Mouse (Mus musculus): ENCODE results near the gene Smap2. TPM values are rescaled to one million over a fixed set of nuclear protein-coding genes. Genes with fewer than 3 reads are reported as not detected.
"Not testable (repeated sequence)": the region's sequence is repeated elsewhere in the genome, so short reads cannot be mapped to it uniquely, and the experiment has no call there.

Smap2 gene
- total RNA-seq (2021), result 100 to 1,000 TPM; 162 TPM
- long read RNA-seq, transcript Smap2-201 (10 exons, 2,905 nt), result major isoform, 220 of 243 reads
- long read RNA-seq, partial matches to known transcripts, result 12 of 243 reads
- long read RNA-seq, other reads (novel, unspliced or antisense), result 11 of 243 reads

DNA sequence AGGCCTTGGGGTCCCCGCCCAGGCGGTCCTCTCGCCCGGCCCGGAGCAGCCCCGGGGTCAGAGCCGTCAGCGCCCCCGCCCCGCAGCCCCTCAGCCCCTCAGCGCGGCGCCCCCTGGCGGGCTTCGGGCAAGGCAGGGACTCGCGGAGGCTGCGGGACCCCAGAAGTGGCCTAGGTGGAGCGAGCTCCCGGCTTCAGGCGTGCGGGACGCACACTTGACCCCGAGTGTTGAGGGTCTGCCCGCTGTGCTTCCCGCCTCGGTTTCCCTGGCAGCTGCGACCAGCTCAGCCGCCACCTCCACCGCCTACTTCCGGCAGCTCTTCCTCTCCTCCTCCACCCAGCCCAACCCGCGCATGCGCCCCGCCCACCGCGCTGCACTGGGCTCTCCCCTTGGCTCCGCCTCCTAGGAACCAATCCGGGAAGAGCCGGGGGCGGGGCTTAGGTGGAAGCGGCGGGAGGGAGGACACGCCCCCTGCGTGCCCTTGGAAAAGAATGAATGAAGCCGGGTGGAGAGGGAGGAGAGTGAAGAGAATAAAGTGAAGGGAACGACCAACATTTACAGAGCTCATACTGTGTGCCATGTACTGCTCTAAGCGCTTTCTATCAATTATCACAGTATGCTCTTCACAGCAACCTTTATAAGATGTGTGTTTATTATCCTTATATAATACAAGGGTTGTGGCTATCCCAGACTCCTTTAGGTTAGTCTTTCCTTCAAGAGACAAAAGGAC is at the start of gene Smap2:
Smap2 (minus strand) TSS at position 320 of the 730 bp plus-strand sequence.
- DNase-seq (ENCODE audit: low spot score in 2 of 2), result peak; percentile 98

DNA sequence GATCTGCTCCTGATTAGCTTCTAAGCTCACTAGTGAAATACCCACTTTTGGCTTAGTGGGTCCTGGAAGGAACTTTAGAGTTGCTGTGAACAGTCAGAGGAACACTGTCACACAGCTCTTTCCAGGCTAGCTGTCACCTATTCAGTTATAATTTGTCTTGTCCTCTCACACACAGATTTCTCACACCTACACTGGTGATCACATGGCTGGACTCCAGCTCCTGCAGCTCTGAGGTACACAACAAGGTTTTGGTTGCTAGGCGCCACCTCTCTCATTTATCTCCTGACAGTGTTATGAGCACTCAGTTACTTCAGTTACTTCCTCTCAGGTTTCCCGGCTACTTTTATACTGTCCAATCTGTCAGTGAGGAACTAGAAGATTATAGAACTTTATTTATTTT is 48.3 kb upstream of the Smap2 start:
- no peak for DNase-seq (ENCODE audit: low spot score in 2 of 2)

DNA sequence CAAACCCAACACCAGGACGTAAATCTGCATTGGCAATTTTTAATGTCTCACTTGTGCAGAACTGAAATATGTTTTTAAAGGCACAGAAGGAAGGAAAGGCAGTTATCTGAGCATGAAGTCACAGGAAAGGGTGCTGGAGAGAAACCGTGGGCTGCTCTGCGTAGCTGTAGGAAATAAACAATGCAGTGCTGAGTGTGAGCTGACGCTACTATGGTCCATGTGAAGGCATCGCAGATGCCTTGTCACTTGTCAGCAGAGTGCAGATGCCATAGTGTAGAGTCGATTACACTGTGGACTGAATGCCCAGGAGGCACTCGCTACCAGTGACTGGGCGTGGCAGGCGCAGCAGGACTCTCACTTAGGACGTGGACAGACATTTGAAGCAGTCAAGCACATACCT is 42.2 kb upstream of the Smap2 start:
- DNase-seq (ENCODE audit: low spot score in 2 of 2), result not testable (repeated sequence)

DNA sequence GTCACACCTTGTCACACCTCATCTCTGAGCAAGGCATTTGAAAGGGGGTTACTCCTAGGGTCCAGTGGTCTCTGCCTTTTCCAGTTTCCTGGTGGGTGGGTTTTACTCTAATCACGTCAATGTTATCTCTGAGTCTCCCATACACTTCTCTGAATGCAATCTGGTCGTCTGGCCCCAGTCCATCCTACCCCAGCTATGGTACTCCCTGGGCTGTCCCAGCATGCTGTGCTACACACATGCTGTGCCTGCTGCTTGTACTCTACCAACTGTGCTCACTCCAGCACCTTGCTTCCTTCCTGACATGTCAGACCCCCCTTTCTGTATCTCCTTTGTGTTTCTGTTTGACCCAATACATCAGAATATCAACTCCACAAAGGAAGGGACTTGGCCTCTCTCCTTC is 40.0 kb upstream of the Smap2 start:
- peak in 1 of 2 experiments; percentile 37 for DNase-seq (ENCODE audit: low spot score in 2 of 2)

DNA sequence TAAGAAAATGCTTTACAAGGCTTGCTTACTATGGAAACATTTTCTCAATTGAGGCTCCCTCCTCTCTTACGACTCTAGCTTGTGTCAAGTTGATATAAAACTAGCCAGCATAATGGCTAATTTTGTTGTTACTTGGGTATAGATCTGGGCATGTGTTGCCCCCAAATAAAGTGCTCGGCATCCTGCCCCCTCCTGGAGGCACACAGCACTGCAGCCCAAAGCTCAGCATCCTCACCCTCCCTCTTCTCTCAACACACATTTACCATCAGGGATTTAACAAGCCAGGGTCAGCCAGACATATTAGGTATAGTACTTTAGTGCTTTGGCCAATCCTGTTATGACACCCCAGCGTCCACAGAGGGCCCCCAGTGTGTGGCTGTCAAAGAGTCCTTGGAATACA is 39.3 kb upstream of the Smap2 start:
- peak in 1 of 2 experiments; percentile 22 for DNase-seq (ENCODE audit: low spot score in 2 of 2)

DNA sequence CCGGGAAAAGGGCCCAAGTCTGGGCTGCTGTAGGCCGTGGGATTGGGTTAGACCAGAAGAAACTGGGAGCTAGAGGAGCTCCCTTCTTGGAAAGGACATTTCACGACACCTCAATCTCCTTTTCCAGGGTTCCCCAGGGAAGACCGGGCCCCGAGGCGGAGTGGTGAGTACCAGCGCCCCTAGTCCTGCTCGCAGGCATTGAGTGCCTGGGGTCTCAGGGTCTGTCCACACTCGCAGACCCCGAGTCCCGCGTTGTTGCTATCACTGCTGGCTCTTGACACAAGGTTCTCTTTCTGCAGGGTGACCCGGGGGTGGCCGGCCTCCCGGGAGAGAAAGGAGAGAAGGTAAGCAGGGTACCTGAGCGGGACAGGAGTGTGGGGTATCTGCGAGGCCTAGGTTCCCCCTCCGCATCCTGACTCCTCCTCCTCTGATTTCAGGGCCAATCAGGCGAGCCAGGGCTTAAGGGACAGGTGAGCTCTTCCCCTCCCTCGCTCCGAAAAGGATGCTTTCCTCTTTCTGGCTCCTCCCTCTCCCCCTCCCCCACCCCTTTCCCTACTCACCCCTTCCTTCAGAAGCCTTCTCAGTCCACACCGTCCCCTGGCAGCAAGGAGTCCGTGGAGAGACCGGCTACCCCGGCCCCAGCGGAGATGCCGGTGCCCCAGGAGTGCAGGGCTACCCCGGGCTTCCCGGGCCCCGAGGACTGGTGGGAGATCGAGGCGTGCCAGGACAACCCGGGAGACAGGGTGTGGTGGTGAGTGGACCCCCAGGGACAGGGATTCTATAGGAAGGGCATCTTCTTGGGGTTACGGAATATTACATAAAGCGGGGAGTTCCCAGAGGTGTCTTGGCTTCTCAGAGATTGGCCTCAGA is 35.6 kb upstream of the Smap2 start:
- DNase-seq (ENCODE audit: low spot score in 2 of 2), result no peak

DNA sequence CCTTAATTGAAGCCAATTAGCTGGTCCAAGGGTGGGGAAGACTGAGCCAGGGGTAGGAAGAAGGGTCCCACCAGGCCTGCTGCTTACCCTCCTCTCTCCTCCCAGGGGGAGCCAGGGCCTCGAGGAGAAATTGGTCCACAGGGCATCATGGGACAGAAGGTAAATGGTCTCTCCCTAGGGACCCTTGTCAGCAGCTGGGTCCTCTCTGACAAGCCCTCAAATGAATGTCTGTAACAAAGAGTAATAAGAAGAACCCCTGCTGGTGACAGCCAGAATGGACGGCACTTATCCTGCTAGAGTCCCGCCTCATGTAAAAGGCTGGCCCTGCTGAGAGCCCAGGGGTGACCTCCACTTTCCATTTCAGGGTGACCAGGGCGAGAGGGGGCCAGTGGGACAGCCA is 34.8 kb upstream of the Smap2 start:
- no peak for DNase-seq (ENCODE audit: low spot score in 2 of 2)

DNA sequence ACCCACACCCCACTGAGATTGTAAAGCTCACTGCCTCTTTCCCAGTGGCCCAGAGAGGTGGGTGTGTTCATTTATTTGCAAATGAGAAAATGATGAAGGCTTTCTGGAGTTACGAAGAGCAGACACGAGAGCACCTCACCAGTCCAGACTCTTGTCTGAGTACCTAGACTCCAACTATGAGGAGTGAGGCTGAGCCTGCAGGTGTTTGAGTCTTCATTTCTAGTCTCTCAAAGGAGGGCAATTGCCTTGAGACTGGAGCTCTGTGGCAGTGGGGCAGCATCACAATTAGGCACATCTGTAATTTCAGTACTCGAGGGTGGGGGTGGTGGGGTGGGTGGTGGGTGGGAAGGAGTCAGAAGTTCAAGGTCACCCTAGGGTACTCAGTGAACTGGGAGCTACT is 25.9 kb upstream of the Smap2 start:
- DNase-seq (ENCODE audit: low spot score in 2 of 2), result no peak

DNA sequence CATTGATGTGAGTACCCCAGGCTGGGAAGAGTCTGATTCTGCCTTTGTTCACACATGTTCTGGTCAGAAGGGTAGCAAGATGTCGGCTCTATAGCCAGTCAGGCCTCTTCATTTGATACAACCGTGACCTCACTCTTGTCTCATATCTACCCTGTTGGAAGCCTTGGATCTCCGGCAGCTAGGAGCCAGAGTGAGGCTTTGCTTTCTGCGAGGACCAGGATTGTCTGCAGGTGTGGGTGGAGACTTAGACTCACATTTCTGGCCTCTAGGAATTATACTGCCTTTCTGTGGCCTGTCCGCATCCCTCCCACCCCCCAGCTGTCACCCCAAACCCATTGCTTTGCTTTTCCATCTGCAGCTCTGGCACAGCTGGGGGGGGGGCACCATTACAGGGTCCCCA is 25.4 kb upstream of the Smap2 start:
- DNase-seq (ENCODE audit: low spot score in 2 of 2), result no peak

DNA sequence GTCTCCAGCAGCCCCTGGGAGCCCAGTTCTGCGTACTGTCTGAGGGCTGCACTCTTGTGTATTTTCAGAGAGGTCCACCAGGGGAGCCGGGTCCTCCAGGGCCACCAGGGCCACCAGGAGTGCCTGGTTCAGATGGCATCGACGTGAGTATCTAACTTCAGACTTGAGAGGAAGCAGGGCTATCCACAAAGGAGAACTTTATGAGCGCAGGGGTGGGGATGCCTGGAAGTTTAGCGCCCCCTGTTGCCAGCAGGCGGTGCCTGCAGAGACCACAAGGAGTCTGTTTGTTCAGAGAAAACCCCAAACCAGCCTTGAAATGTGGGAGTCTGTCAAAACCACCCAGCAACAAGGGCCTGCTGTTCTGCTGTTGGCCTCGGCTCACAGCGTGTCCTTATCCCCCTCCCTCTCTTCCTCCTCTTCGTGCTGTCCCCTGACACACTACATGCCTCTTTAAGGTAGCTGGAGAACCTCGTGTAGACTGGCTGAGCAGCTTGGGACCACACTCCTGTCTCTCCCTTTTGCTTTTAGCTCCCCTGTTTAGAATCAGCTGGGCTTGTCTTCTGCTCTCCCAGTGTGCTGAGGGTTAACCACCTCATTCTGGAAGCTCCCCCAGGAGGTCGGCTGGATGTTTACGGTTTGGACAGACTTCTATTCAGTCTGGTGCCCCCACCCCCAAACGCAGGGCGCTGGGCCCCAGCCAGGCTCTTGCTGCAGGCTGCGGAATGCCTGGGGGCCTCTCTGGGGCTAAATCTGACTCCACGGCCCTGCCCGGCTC is 24.0 kb upstream of the Smap2 start:
- DNase-seq (ENCODE audit: low spot score in 2 of 2), result peak; percentile 55 to 80

DNA sequence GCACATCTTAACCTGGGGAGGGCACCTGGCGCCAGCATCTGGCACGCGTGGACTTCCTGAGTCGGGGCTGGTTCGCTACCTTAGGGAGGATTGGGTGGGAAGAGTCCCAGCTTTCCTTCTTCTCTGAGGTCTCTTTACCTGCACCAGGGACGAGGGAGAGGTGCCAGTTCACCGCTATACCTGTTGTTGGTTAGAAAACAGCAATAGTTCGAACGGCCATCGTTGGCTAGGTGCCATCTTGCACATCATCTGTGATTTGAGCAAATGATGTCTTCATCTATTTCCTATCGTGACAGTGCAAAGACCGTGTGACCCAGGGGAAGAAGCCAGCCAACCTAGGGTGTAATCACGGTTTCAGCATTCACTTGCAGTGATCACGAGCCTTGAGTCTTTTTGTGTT is 23.3 kb upstream of the Smap2 start:
- DNase-seq (ENCODE audit: low spot score in 2 of 2), result no peak

DNA sequence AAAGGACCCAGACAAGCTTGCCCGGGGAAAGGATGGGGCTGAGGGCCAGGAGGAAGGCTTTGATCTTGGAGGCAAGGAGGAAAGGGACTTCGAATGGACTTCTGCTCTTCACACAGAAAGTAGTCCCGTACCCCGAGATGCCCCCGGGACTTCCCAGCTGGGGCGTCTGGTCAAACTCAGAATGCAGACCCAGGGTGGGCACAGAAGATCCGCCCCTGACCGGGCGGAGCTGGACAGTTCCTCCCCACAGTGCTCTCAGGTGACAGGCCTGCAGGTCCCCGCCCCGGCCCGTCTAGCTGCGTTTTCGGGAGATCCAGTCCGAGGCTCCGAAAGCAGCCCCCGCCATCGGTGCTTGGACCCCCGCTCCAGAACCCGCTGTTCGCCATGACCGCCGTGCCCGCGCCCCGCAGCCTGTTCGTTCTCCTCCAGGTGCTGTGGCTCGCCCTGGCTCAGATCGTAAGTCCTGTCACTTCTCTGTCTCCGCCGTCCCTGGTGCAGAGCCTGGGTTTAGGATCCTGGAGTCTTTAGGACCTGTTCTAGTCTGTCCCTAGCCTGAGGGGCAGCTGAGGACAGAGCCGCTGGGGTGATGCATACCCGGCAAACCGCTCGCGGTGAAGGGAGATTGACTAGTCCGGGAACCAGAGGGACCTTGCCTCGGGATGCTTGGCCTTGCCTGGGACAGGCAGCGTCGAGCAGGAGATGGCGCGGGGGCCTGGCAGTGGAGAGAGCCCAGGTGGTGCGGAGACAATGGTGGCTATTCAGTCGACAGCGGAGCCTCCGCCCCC is 22.5 kb upstream of the Smap2 start, which contains the start of gene Col9a2:
Col9a2 (plus strand) TSS at position 55 of the 785 bp plus-strand sequence.
- DNase-seq (ENCODE audit: low spot score in 2 of 2), result no peak

DNA sequence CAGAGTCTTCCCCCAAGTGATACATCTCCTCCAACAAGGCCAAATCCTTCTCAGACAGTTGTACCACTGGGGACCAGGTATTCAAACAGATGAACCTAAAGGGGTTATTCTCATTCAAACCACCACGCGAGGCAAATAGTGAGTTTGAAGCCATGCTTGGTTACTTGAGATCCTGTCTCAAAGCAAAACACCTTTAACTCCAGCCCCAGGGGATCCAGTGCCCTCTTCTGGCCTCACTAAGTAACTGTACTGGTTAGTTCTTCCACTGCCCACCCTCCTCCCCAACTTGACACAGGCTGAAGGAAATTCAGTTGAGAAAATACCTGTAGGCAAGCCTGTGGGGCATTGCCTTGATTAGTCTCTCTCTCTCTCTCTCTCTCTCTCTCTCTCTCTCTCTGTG is 16.0 kb upstream of the Smap2 start:
- DNase-seq (ENCODE audit: low spot score in 2 of 2), result no peak

DNA sequence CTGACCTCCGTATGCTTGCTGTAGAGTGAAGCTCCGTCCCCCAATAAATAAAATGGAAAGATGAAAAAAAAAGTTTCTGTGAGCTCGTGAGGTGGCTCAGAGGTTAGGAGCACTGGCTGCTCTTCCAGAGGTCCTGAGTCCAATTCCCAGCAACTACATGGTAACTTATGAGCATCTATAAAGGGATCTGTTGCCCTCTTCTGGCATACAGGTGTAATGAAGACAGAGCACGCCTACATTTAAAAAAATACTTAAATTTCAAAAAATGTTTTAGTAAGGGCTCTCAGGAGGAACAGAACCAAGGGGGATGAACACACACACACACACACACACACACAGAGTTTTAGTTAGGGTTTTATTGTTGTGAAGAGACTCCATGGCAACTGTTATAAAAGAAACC is 14.4 kb upstream of the Smap2 start:
- no peak for DNase-seq (ENCODE audit: low spot score in 2 of 2)

DNA sequence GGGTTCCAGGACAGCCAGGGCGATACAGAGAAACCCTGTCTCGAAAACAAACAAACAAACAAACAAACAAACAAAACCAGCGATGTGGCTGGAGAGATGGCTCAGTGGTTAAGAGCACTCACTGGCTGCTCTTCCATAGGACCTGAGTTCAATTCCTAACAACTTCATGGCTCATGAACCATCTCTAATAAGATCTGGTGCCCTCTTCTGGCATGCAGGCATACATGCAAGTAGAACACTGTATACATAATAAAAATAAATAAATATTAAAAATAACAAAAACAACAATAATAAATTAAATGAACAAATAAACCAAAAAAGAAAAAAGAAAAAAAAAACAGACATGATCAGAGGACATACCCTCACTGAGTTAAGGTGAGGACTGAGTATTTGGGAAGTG is 12.6 kb upstream of the Smap2 start:
- DNase-seq (ENCODE audit: low spot score in 2 of 2), result no peak

DNA sequence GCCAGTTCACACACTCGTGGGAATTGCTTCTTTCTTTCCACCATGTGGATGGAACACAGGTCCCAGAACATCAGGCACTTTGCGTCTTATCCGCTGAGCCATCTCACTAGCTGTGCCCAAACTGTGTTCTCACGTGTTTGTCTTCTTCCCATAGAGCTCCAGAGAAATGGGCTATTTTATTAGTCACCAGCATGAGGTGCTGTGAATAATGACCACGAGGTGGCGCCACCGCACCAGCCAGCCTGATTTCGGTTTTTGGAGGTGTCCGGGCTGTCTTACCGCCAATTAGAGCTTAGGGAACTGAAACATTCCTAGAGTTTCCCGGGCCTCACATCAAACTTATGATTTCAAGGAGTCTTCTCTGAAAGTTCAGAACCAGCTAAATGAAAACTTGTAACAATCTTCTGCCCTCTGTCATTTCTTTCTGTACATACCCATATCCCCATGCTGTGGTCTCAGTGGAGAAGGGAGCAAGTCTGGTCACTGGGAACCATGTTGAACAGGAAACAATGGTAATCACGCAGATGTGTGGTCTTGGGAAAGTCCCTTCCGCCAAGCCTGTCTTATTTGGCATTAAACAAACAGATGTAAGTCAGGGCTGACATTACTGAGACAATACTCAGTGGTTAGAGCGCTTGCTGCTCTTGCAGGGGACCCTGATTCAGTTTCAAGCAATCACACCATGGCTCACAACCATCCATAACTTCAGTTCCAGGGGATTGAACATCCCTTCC is 11.8 kb upstream of the Smap2 start:
- DNase-seq (ENCODE audit: low spot score in 2 of 2), result peak in 1 of 2 experiments; percentile 68

DNA sequence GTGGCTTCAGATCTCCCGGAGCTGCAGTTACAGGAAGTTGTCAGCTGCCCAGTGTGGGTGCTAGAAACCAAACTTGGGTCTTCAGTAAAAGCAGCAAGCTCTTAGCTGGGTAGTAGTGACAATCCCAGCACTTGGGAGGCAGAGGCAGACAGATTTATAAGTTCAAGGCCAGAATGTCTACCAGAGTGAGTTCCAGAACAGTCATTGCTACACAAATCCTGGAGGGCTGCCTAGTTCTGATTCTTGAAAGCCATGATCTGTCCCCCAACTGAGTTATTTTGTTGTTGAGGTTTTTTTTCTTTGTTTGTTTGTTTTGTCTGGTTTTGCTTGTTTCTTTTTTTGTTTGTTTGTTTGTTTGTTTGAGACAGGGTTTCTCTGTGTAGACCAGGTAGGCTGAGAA is 11.1 kb upstream of the Smap2 start:
- DNase-seq (ENCODE audit: low spot score in 2 of 2), result no peak

DNA sequence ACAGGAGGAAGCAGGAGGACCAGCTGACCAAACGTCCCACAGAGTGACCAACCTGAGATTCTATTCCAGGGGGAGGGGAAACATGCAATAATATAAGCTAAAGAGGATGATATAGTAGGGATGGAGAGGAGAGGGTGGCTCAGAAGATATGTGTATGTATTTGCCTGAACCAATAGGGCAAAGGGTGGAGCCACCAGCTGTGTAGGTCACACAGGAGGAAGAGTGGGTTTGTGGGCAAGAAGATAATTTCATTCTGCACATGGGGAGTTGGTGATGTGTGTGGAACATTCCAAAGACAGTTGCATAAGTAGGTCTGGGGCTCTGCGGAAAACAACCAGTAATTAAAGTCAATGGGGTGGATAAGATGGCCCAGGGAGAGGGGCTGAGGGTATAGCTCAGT is 8.6 kb upstream of the Smap2 start:
- no peak for DNase-seq (ENCODE audit: low spot score in 2 of 2)

DNA sequence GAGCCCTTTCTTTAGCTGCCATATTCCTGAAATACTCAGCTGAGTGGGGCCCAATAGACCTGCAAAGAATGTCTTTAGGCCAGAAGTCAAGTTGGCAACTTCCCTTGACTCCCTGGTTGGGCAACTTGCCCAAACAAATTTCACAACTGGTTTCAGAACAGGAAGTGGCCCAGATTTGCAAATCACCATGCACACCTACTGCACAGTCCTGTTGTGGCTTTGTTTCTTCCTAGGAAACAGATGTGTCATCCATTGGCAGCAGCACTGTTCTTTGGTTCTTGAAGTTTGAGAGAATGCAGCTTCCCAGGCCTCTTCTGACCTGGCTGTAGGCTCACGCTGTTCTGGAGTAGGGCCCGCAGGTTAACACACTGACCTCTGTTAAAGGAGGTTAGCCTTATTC is 6.9 kb upstream of the Smap2 start:
- no peak for DNase-seq (ENCODE audit: low spot score in 2 of 2)

DNA sequence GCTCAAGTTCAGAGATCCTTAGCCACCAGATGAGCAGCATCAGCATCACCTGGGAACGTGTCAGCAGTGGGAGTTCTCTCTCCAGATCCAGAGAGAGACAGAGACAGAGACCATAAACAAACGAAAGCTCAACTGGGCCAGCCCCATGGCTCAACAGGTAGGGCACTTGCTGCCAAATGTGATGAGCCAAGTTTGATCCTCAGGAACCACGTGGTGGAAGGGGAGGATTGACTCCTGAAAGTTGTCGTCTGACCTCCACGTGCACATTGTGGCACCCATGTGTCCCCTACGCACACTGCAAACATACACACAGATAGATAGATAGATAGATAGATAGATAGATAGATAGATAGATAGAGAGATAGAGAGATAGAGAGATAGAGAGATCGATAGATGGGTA is 6.4 kb upstream of the Smap2 start:
- no peak for DNase-seq (ENCODE audit: low spot score in 2 of 2)
